Mouse (Mus musculus) heart, postnatal 10 days (tissue): ENCODE measurements around the gene Tmem88. TPM values are rescaled to one million over a fixed set of nuclear protein-coding genes. Genes with fewer than 3 reads are reported as not detected.

Source experiments
- DNase-seq, 2 experiments: peaks; one replicate each; pipeline ENCODE4 v3.0.0; 2021
- intact Hi-C: fragments of 180-260 bp; cut with DNase I; formaldehyde crosslinking; loops from one replicate; pipeline ENCODE4 v1.15.1; 2025
- total RNA-seq, 2 experiments: library from RNA; stranded (reverse); gene quantifications; 2 replicates each; pipeline ENCODE4 v1.2.3; 2021

Gene Tmem88
- total RNA-seq, 2 experiments from 2014 or later = 53.3 to 54.0 TPM

- intact Hi-C loops = loop anchor here (1.0 to 10.0 kb wide), 2 partner anchors 7 to 323 kb away; partner anchors contain the start of gene Per1
- peak; percentile 97 to 98 for DNase-seq
Observed at GRCm38 (mm10) chr11:69417449-69418384, 19.7 kb upstream of the Tmem88 start.

GRCm38 (mm10) chr11:69416921-69417448 is 19.0 kb upstream of the Tmem88 start:
- DNase-seq = no peak
- intact Hi-C loops = loop anchor here (10.0 kb wide), 1 partner anchor 322 kb away; the partner anchor contains the start of gene Per1

- no peak for DNase-seq
- intact Hi-C loops = loop anchor here (10.0 kb wide), 1 partner anchor 322 kb away; the partner anchor contains the start of gene Per1
Observed at GRCm38 (mm10) chr11:69416509-69416908, 18.5 kb upstream of the Tmem88 start.

- intact Hi-C loops = loop anchor here (10.0 kb wide), 1 partner anchor 321 kb away; the partner anchor contains the start of gene Per1
- peak; percentile 72 to 78 for DNase-seq
Observed at GRCm38 (mm10) chr11:69415668-69416451, 17.8 kb upstream of the Tmem88 start.

- intact Hi-C loops = loop anchor here (10.0 kb wide), 1 partner anchor 320 kb away; the partner anchor contains the start of gene Per1
- DNase-seq = peak; percentile 81 to 83
Observed at GRCm38 (mm10) chr11:69415327-69415667, 17.3 kb upstream of the Tmem88 start.

GRCm38 (mm10) chr11:69414421-69415326 is 16.6 kb upstream of the Tmem88 start:
- intact Hi-C loops = loop anchor here (10.0 kb wide), 1 partner anchor 320 kb away; the partner anchor contains the start of gene Per1
- no peak for DNase-seq

GRCm38 (mm10) chr11:69413221-69414181 is 15.5 kb upstream of the Tmem88 start, which contains the start of gene Kdm6b:
Gene Kdm6b, minus strand, starts transcription at chr11:69413675.
- intact Hi-C loops = loop anchor here (10.0 kb wide), 1 partner anchor 319 kb away; the partner anchor contains the start of gene Per1

GRCm38 (mm10) chr11:69412548-69412947 is 14.5 kb upstream of the Tmem88 start:
- intact Hi-C loops = loop anchor here (10.0 kb wide), 1 partner anchor 318 kb away; the partner anchor contains the start of gene Per1
- no peak for DNase-seq

More at GRCm38 (mm10) chr11:69413221-69414181, 15.5 kb upstream of the Tmem88 start, which contains the start of gene Kdm6b:
- DNase-seq = no peak

GRCm38 (mm10) chr11:69411538-69412203 is 13.6 kb upstream of the Tmem88 start:
- peak; percentile 87 to 88 for DNase-seq

GRCm38 (mm10) chr11:69411073-69411535 is 13.1 kb upstream of the Tmem88 start:
- DNase-seq = peak; percentile 97 to 98
- intact Hi-C loops = loop anchor here (2.0 to 10.0 kb wide), 2 partner anchors 14 to 316 kb away; partner anchors contain the start of gene Per1

More at GRCm38 (mm10) chr11:69411538-69412203, 13.6 kb upstream of the Tmem88 start:
- intact Hi-C loops = loop anchor here (2.0 to 10.0 kb wide), 2 partner anchors 15 to 317 kb away; partner anchors contain the start of gene Per1

- intact Hi-C loops = loop anchor here (1.0 to 10.0 kb wide), 3 partner anchors 8 to 316 kb away; partner anchors contain the start of gene Per1
Observed at GRCm38 (mm10) chr11:69410310-69411072, 12.5 kb upstream of the Tmem88 start.

GRCm38 (mm10) chr11:69410045-69410309 is 11.9 kb upstream of the Tmem88 start:
- DNase-seq = no peak
- intact Hi-C loops = loop anchor here (1.0 to 10.0 kb wide), 3 partner anchors 8 to 315 kb away; partner anchors contain the start of gene Per1

More at GRCm38 (mm10) chr11:69410310-69411072, 12.5 kb upstream of the Tmem88 start:
- peak; percentile 77 to 81 for DNase-seq

- intact Hi-C loops = loop anchor here (1.0 to 10.0 kb wide), 3 partner anchors 9 to 315 kb away; partner anchors contain the start of gene Per1
- DNase-seq = peak; percentile 91 to 92
Observed at GRCm38 (mm10) chr11:69409378-69410044, 11.5 kb upstream of the Tmem88 start.

GRCm38 (mm10) chr11:69408541-69409377 is 10.7 kb upstream of the Tmem88 start:
- DNase-seq = peak; percentile 90 to 91
- intact Hi-C loops = no loop called here

- DNase-seq = no peak
- intact Hi-C loops = no loop called here
Observed at GRCm38 (mm10) chr11:69407724-69408004, 9.6 kb upstream of the Tmem88 start.
